Mouse (Mus musculus) ES-E14 (cell line): Measurements from ENCODE around the gene Rybp.

Experiments used
- CHD2 ChIP-seq: IDR thresholded peaks from 2 replicates; pipeline ENCODE4 v1.6.1; 2014; ENCODE audit warnings: mild to moderate bottlenecking, low read depth, low read length, inconsistent platforms
- HCFC1 ChIP-seq: IDR thresholded peaks from 2 replicates; pipeline ENCODE4 v1.6.1; 2012; ENCODE audit warnings: low read length, inconsistent platforms, borderline replicate concordance; ENCODE audit not compliant: insufficient read depth
- ZC3H11A ChIP-seq: IDR thresholded peaks from 2 replicates; pipeline ENCODE4 v1.6.1; 2012; ENCODE audit warnings: low read depth, mild to moderate bottlenecking, inconsistent platforms, low read length, borderline replicate concordance

GRCm38 (mm10) chr6:100193760-100194159, 93.5 kb downstream of the Rybp start:
- no peak for TF ChIP-seq HCFC1
- no peak for TF ChIP-seq ZC3H11A
- TF ChIP-seq CHD2 = no peak
